Mouse (Mus musculus) small intestine, adult 2 months (tissue): ENCODE measurements around the gene Adam17.

Experiments
- CTCF ChIP-seq: fragments of 200-500 bp; IDR thresholded peaks from 2 replicates; pipeline ENCODE4 v1.5.1; 2012; ENCODE audit warnings: low read depth, mild to moderate bottlenecking, control low read depth, inconsistent platforms, low read length, moderate library complexity, mixed read lengths; ENCODE audit not compliant: insufficient replicate concordance, insufficient read length; ENCODE audit errors: extremely low read depth
- POLR2A ChIP-seq: fragments of 200-500 bp; IDR thresholded peaks from 2 replicates; pipeline ENCODE4 v1.6.1; 2012; ENCODE audit warnings: low read depth, mild to moderate bottlenecking, control low read depth, inconsistent platforms, low read length, moderate library complexity

- TF ChIP-seq CTCF (no peak), POLR2A (no peak)
Measured at GRCm38 (mm10) chr12:21316869-21317265, 56.6 kb downstream of the Adam17 start.
